9 mouse cellular contexts compared by ENCODE assay signal in genomic region chr8:70893656-70894384, GRCm38 (mm10). TPM values are rescaled to one million over a fixed set of nuclear protein-coding genes. Genes with fewer than 3 reads are reported as not detected.
A peak's percentile ranks its signal among the peaks of the same experiment; 100 is the strongest.
DNase-seq lines count a peak whose midpoint lies in the region; ATAC-seq and TF ChIP-seq lines count a peak whose summit lies in the region.
"Had no signal": no experiment of that assay in that cellular context is flagged by ENCODE, and none has a peak within 500 bp of the region (broad histone marks: within the 10 kb centered on the region; RNA-seq: fewer than 3 reads in every experiment).

No protein-coding gene starts in this region.

- peak; percentile 87 for DNase-seq in hindbrain, embryonic 10.5 days (ENCODE audit: low spot score)
- peak; percentile 94 for DNase-seq in NIH3T3 (ENCODE audit: low read depth)
- peak; percentile 88 for DNase-seq in heart, postnatal 4 days
- DNase-seq in limb, embryonic 10.5 days (ENCODE audit: low spot score) = peak; percentile 91
- DNase-seq in midbrain, postnatal 0 days (ENCODE audit: low spot score) = peak; percentile 83
- DNase-seq in thymus, postnatal 10 days (ENCODE audit: low spot score in 2 of 2) = peak; percentile 58 to 83

- H3K9me3 ChIP-seq in hindbrain, embryonic 10.5 days = no peaks in the 10 kb centered on the region
- no peaks in the 10 kb centered on the region; the same call in 1 of the 2 replicates for H3K9me3 ChIP-seq in hindbrain, embryonic 12.5 days (replicated peaks)
- H3K9me3 ChIP-seq in limb, embryonic 10.5 days (replicated peaks) = no peaks in the 10 kb centered on the region
- H3K9me3 ChIP-seq in midbrain, postnatal 0 days (ENCODE audit: low read length) = no peaks in the 10 kb centered on the region
- H3K9me3 ChIP-seq: liver, embryonic 15.5 days had no signal

- H3K4me3 ChIP-seq in hindbrain, embryonic 10.5 days = peak overlapping the region; percentile 45; the same call in 1 of the 2 replicates
- no peak overlapping the region for H3K4me3 ChIP-seq in hindbrain, embryonic 12.5 days
- H3K4me3 ChIP-seq in cortical plate, adult 2 months (ENCODE audit: insufficient read depth, low read length) = no peak overlapping the region
- 0 out of 2 replicates have a peak overlapping the region, but pooled peaks have one; percentile 5 for H3K4me3 ChIP-seq in limb, embryonic 10.5 days
- no peak overlapping the region for H3K4me3 ChIP-seq in midbrain, postnatal 0 days (ENCODE audit: low read depth, low read length)

- WGBS in hindbrain, embryonic 10.5 days = 29% methylated on average over 12 of the region's 12 CpGs
- WGBS in hindbrain, embryonic 12.5 days = 28% methylated on average over 12 of the region's 12 CpGs
- 26% methylated on average over 12 of the region's 12 CpGs for WGBS in limb, embryonic 10.5 days
- WGBS in midbrain, postnatal 0 days = 26% methylated on average over 12 of the region's 12 CpGs

- H3K9ac ChIP-seq in hindbrain, embryonic 12.5 days = no peak overlapping the region
- H3K9ac ChIP-seq in midbrain, postnatal 0 days (replicated peaks; ENCODE audit: low read length, poor library complexity, severe bottlenecking) = no peak overlapping the region
- H3K9ac ChIP-seq: liver, embryonic 15.5 days had no signal

- no peak for TF ChIP-seq POLR2A in cortical plate, adult 2 months (IDR thresholded peaks at IDR 0.05; ENCODE audit: extremely low read depth, insufficient read depth, low read length)

- peak; percentile 59 for TF ChIP-seq CTCF in cortical plate, adult 2 months (IDR thresholded peaks at IDR 0.05; ENCODE audit: extremely low read depth, insufficient read depth, low read length)
- peak; percentile 80 for TF ChIP-seq CTCF in midbrain, postnatal 0 days (IDR thresholded peaks at IDR 0.05)

- no peak overlapping the region for H3K4me2 ChIP-seq in hindbrain, embryonic 12.5 days (replicated peaks)
- no peak overlapping the region for H3K4me2 ChIP-seq in midbrain, postnatal 0 days (ENCODE audit: low read depth, low read length, poor library complexity, severe bottlenecking)
- H3K4me2 ChIP-seq: liver, embryonic 15.5 days had no signal

- ATAC-seq in hindbrain, embryonic 12.5 days (ENCODE audit: low FRiP score) = no peak
- ATAC-seq in midbrain, postnatal 0 days (ENCODE audit: low FRiP score) = no peak

- H3K27me3 ChIP-seq in hindbrain, embryonic 10.5 days (ENCODE audit: insufficient read depth, poor library complexity, severe bottlenecking) = peaks cover 64% of the 10 kb centered on the region
- H3K27me3 ChIP-seq in hindbrain, embryonic 12.5 days = peaks cover 66% of the 10 kb centered on the region
- peaks cover 61% of the 10 kb centered on the region for H3K27me3 ChIP-seq in limb, embryonic 10.5 days (ENCODE audit: low read depth, poor library complexity, severe bottlenecking)
- H3K27me3 ChIP-seq in midbrain, postnatal 0 days (ENCODE audit: insufficient read depth, low read length) = peaks cover 20% of the 10 kb centered on the region

- H3K36me3 ChIP-seq in hindbrain, embryonic 10.5 days = peaks cover 45% of the 10 kb centered on the region
- H3K36me3 ChIP-seq in hindbrain, embryonic 12.5 days = peaks cover 29% of the 10 kb centered on the region
- H3K36me3 ChIP-seq in limb, embryonic 10.5 days = peaks cover 39% of the 10 kb centered on the region
- peaks cover 21% of the 10 kb centered on the region for H3K36me3 ChIP-seq in midbrain, postnatal 0 days (ENCODE audit: insufficient read depth, low read length)

- no peak overlapping the region for H3K27ac ChIP-seq in hindbrain, embryonic 10.5 days
- H3K27ac ChIP-seq in hindbrain, embryonic 12.5 days = no peak overlapping the region
- no peak overlapping the region for H3K27ac ChIP-seq in cortical plate, adult 2 months (ENCODE audit: insufficient read depth, low read length)
- H3K27ac ChIP-seq in limb, embryonic 10.5 days = no peak overlapping the region
- H3K27ac ChIP-seq in midbrain, postnatal 0 days (ENCODE audit: low read depth, low read length) = no peak overlapping the region
- H3K27ac ChIP-seq: liver, embryonic 15.5 days had no signal

- peaks cover 48% of the 10 kb centered on the region for H3K4me1 ChIP-seq in hindbrain, embryonic 10.5 days (replicated peaks)
- H3K4me1 ChIP-seq in hindbrain, embryonic 12.5 days = peaks cover 31% of the 10 kb centered on the region
- no peaks in the 10 kb centered on the region for H3K4me1 ChIP-seq in cortical plate, adult 2 months (ENCODE audit: control insufficient read depth, insufficient read depth, low read length)
- peaks cover 44% of the 10 kb centered on the region for H3K4me1 ChIP-seq in limb, embryonic 10.5 days
- H3K4me1 ChIP-seq in midbrain, postnatal 0 days (ENCODE audit: insufficient read depth, low read length) = 0 out of 2 replicates have a peak, but pooled peaks cover 2% of the 10 kb centered on the region

RNA-seq across cellular contexts. Expression of gene Slc5a5, which starts 1.3 kb away (rescaled TPM):
- polyA plus RNA-seq in hindbrain, embryonic 10.5 days (2016; fragmentation: Nextera tagmentation; extraction: Ambion mirVana) = 0.39 and 0.59 TPM in 2 replicates
- 0.25 and 0.68 TPM in 2 replicates for polyA plus RNA-seq in hindbrain, embryonic 12.5 days (2016; fragmentation: Nextera tagmentation; extraction: Ambion mirVana)
- 15.9 and 16.0 TPM in 2 replicates for polyA plus RNA-seq in cortical plate, adult 2 months (2012; rRNA removed)
- total RNA-seq in heart, postnatal 4 days (2021) = under 1 TPM in 1 of 2 experiments, not detected in 1; 0.11 TPM
- 0.16 and 0.23 TPM in 2 replicates for polyA plus RNA-seq in limb, embryonic 10.5 days (2016; fragmentation: Nextera tagmentation; extraction: Ambion mirVana)
- total RNA-seq in midbrain, postnatal 0 days (2014; rRNA removed) = 1.2 and 2.1 TPM in 2 replicates
- 3.7 and 4.1 TPM in 2 replicates for polyA plus RNA-seq in midbrain, postnatal 0 days (2015; fragmentation: Nextera tagmentation; extraction: Ambion mirVana)
- polyA plus RNA-seq: liver, embryonic 15.5 days had no signal

RNA-seq across cellular contexts. Expression of gene Rpl18a, which starts 3.4 kb away (rescaled TPM):
- 3,443 and 3,791 TPM in 2 replicates for polyA plus RNA-seq in hindbrain, embryonic 10.5 days (2016; fragmentation: Nextera tagmentation; extraction: Ambion mirVana)
- polyA plus RNA-seq in hindbrain, embryonic 12.5 days (2016; fragmentation: Nextera tagmentation; extraction: Ambion mirVana) = 2,266 and 2,767 TPM in 2 replicates
- polyA plus RNA-seq in cortical plate, adult 2 months (2012; rRNA removed) = 1,503 and 1,518 TPM in 2 replicates
- total RNA-seq in heart, postnatal 4 days (2021) = 1,000 to 10,000 TPM; 1,266 to 1,294 TPM
- 3,636 and 3,729 TPM in 2 replicates for polyA plus RNA-seq in limb, embryonic 10.5 days (2016; fragmentation: Nextera tagmentation; extraction: Ambion mirVana)
- total RNA-seq in midbrain, postnatal 0 days (2014; rRNA removed) = 1,447 and 1,819 TPM in 2 replicates
- polyA plus RNA-seq in midbrain, postnatal 0 days (2015; fragmentation: Nextera tagmentation; extraction: Ambion mirVana) = 2,274 and 2,285 TPM in 2 replicates

RNA-seq across cellular contexts. Expression of gene Map1s, which starts 11.9 kb away (rescaled TPM):
- 66.6 and 74.5 TPM in 2 replicates for polyA plus RNA-seq in hindbrain, embryonic 10.5 days (2016; fragmentation: Nextera tagmentation; extraction: Ambion mirVana)
- 60.5 and 60.8 TPM in 2 replicates for polyA plus RNA-seq in hindbrain, embryonic 12.5 days (2016; fragmentation: Nextera tagmentation; extraction: Ambion mirVana)
- 62.2 and 62.3 TPM in 2 replicates for polyA plus RNA-seq in cortical plate, adult 2 months (2012; rRNA removed)
- 10 to 100 TPM; 35.2 to 36.0 TPM for total RNA-seq in heart, postnatal 4 days (2021)
- polyA plus RNA-seq in limb, embryonic 10.5 days (2016; fragmentation: Nextera tagmentation; extraction: Ambion mirVana) = 67.8 and 71.4 TPM in 2 replicates
- 87.7 and 93.7 TPM in 2 replicates for total RNA-seq in midbrain, postnatal 0 days (2014; rRNA removed)
- polyA plus RNA-seq in midbrain, postnatal 0 days (2015; fragmentation: Nextera tagmentation; extraction: Ambion mirVana) = 59.1 and 59.8 TPM in 2 replicates

RNA-seq across cellular contexts. Expression of gene Ccdc124, which starts 20.1 kb away (rescaled TPM):
- 172 and 182 TPM in 2 replicates for polyA plus RNA-seq in hindbrain, embryonic 10.5 days (2016; fragmentation: Nextera tagmentation; extraction: Ambion mirVana)
- polyA plus RNA-seq in hindbrain, embryonic 12.5 days (2016; fragmentation: Nextera tagmentation; extraction: Ambion mirVana) = 131 and 139 TPM in 2 replicates
- polyA plus RNA-seq in cortical plate, adult 2 months (2012; rRNA removed) = 176 and 182 TPM in 2 replicates
- 10 to 100 TPM; 42.6 to 46.2 TPM for total RNA-seq in heart, postnatal 4 days (2021)
- polyA plus RNA-seq in limb, embryonic 10.5 days (2016; fragmentation: Nextera tagmentation; extraction: Ambion mirVana) = 174 and 187 TPM in 2 replicates
- total RNA-seq in midbrain, postnatal 0 days (2014; rRNA removed) = 44.3 and 48.6 TPM in 2 replicates
- polyA plus RNA-seq in midbrain, postnatal 0 days (2015; fragmentation: Nextera tagmentation; extraction: Ambion mirVana) = 159 and 163 TPM in 2 replicates

RNA-seq across cellular contexts. Expression of gene Kcnn1, which starts 30.8 kb away (rescaled TPM):
- 6.2 and 19.3 TPM in 2 replicates for polyA plus RNA-seq in hindbrain, embryonic 10.5 days (2016; fragmentation: Nextera tagmentation; extraction: Ambion mirVana)
- 22.1 and 23.8 TPM in 2 replicates for polyA plus RNA-seq in hindbrain, embryonic 12.5 days (2016; fragmentation: Nextera tagmentation; extraction: Ambion mirVana)
- 30.2 and 36.0 TPM in 2 replicates for polyA plus RNA-seq in cortical plate, adult 2 months (2012; rRNA removed)
- 1 to 10 TPM; 2.5 to 3.0 TPM for total RNA-seq in heart, postnatal 4 days (2021)
- 2.8 and 4.0 TPM in 2 replicates for polyA plus RNA-seq in limb, embryonic 10.5 days (2016; fragmentation: Nextera tagmentation; extraction: Ambion mirVana)
- 32.5 and 32.8 TPM in 2 replicates for total RNA-seq in midbrain, postnatal 0 days (2014; rRNA removed)
- 10.0 and 10.3 TPM in 2 replicates for polyA plus RNA-seq in midbrain, postnatal 0 days (2015; fragmentation: Nextera tagmentation; extraction: Ambion mirVana)

Comparison
In these comparisons a context has a peak if more than half of its experiments do, and no peak if none do; other contexts are left out.
1. H3K4me3 ChIP-seq: peak in hindbrain, embryonic 10.5 days (single experiment) and limb, embryonic 10.5 days (single experiment); none in hindbrain, embryonic 12.5 days (single experiment), cortical plate, adult 2 months (single experiment) and midbrain, postnatal 0 days (single experiment).
2. Peak in every context shown above with its lines, with median percentiles within 50 percentile points of each other: DNase-seq.